Mouse (Mus musculus): ENCODE data around the gene Ctsz.

DNA sequence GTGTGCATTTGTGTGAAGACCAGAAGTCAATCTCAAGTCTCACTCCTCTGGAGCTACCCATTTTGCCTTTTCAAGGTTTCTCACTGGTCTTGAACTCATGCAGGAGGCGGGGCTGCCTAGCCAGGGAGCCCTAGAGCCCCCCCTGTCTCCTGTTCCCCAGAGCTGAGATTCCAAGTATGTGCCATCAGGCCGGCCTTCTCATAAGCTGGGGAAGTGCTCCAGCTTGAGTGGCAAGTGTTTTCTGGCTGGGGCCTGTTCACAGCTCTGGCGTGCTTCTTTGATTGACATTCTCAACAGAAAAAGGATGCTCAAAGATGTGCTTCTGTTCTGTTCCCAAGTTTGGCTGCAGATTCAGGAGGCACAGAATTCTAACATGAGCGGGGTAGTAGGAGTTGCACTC, 38.4 kb downstream of the Ctsz start:
- TF ChIP-seq CTCF (IDR thresholded peaks at IDR 0.05; ENCODE audit: low read depth) (no peak), EP300 (IDR thresholded peaks at IDR 0.05; ENCODE audit: low read depth) (no peak)

Measured in liver, postnatal 0 days (tissue).